Mouse (Mus musculus): ENCODE measurements around the gene Agbl5.

Agbl5 gene

DNA sequence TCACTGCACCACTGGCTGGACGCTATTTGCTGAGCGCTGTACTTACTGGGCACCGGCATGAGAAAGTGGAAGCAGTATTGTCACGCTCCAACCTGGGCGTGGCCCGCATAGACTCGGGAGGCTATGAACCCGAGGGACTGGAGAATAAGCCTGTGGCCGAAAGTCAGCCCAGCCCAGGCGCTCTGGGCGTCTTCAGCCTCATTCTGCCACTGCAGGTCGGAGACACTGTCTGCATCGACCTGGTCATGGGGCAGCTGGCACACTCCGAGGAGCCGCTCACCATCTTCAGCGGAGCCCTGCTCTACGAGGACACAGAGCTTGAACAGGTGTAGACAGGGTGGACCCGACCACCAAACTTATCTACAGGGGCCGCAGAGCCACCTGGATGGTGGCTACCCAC, 32.1 kb downstream of the Agbl5 start:
- WGBS = 65% methylated on average over 19 of the region's 19 CpGs

GRCm38 (mm10) chr5:30921256-30922033, 33.0 kb downstream of the Agbl5 start, which contains the start of gene Khk:
Gene Khk (plus strand): TSS chr5:30921431.
- WGBS = 1% methylated on average over 39 of the region's 40 CpGs

DNA sequence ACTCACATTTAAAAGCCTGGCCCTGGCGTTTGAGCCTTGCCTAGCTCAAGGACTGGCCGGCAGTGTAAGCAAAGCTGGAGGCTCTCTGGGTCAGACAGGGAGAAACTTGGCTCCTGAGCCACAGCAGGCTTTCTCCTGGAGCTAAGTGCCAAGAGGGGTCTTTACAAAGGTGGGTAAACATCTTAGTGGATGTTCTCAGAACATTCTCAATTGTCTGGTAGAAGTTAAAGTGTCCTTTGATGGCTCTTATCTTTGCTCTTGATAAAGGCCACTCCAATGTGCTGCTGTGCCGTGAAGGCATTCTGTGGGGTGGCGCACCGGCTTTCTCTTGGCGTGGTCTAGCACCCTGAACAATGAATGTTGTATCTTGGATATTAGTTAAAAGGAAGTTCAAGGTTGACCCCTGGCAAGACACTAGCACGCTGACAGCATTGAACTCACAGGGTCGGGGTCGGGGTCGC, 34.1 kb downstream of the Agbl5 start:
- WGBS = 82% methylated on average over 10 of the region's 10 CpGs

DNA sequence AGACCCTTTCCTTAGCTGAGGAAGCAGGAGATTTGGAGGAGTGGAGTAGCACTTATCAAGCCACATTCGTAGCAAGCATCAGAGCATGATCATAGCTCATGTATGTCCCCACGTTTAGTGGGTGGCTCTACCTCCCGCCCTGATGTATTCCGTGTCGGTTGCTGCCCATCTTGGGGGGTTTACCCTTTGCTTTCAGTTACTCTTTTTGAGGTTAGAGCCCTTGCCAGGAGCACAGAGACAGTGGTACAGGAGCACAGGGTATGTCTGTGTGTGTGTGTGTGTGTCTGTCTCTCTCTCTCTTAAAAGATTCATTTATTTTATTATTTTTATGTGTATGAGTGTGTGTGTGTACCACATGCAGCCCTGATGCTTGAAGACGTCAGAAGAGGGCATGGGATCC, 34.6 kb downstream of the Agbl5 start:
- WGBS = 92% methylated on average over 6 of the region's 6 CpGs

GRCm38 (mm10) chr5:30924614-30925013, 36.1 kb downstream of the Agbl5 start:
- WGBS = 88% methylated on average over 8 of the region's 8 CpGs

GRCm38 (mm10) chr5:30925217-30925616, 36.7 kb downstream of the Agbl5 start:
- 90% methylated on average over 5 of the region's 5 CpGs for WGBS

- WGBS = 76% methylated on average over 2 of the region's 2 CpGs
Observed at GRCm38 (mm10) chr5:30926073-30926472, 37.6 kb downstream of the Agbl5 start.

- 42% methylated on average over 7 of the region's 7 CpGs for WGBS
Observed at GRCm38 (mm10) chr5:30927945-30928529, 39.5 kb downstream of the Agbl5 start.

DNA sequence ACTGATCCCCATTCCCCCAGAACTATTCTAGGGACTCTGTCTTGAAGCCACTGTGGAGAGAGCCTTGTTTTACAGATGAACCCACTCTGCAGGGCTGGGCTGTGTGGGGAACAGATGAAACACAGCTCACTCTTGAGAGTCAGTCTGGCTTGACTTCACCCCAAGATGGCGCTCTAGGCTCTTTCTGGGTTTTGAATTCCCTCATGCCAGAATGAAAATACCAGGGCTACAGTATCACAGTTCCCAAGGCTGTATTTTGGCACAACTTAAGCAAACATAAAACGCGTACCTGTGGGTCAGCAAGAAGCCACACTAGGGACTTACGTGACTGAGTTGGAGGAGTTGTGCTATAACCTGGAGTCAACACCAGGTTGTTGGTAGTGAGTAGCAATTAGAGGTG, 41.6 kb downstream of the Agbl5 start:
- 23% methylated on average over 4 of the region's 4 CpGs for WGBS

DNA sequence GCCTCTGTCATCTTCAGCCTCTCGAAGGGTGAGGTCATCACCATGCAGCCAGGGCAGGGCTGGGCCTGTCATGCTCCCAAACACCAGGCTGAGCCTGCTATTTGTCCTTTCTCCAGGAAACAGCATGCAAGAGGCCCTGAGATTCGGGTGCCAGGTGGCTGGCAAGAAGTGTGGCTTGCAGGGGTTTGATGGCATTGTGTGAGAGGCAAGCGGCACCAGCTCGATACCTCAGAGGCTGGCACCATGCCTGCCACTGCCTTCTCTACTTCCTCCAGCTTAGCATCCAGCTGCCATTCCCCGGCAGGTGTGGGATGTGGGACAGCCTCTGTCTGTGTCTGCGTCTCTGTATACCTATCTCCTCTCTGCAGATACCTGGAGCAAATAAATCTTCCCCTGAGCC, 42.4 kb downstream of the Agbl5 start:
- WGBS = 49% methylated on average over 6 of the region's 6 CpGs

- 61% methylated on average over 4 of the region's 4 CpGs for WGBS
Observed at GRCm38 (mm10) chr5:30931378-30931777, 42.9 kb downstream of the Agbl5 start.

GRCm38 (mm10) chr5:30933705-30934104, 45.2 kb downstream of the Agbl5 start:
- WGBS = 86% methylated on average over 5 of the region's 5 CpGs

DNA sequence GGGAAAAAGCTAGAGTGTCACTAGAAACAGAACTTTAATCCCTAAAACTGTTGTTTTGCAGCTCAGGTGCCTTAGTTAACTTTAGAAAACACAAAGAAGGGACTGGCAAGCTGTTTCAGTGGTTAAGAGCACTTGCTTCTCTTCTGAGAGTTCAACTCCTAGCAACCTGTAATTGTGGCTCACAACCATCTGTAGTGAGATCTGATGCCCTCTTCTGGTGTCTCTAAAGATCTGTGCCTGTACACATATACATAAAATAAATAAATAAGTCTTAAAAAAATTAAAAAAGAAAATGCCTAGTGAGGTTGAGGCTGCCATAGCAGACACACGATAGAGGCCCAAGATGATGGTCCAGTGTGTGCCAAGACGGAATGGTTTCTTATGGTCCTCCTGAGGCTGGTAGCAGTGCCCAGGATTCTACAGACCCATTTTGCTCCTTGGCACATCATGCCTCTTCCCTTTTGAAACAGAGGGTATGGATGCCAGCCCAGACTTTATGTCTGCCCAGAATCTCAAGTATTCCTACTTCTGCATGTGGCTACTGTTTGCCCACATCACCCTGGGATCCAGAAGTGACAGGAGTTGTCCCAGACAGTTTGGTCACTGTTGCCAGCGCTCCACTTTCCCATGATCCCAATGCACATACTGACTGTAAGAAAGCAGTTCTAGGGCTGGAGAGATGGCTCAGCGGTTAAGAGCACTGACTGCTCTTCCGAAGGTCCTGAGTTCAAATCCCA, 46.4 kb downstream of the Agbl5 start:
- WGBS = 70% methylated on average over 5 of the region's 5 CpGs

- 98% methylated on average over 2 of the region's 2 CpGs for WGBS
Observed at GRCm38 (mm10) chr5:30943004-30943403, 54.5 kb downstream of the Agbl5 start.

DNA sequence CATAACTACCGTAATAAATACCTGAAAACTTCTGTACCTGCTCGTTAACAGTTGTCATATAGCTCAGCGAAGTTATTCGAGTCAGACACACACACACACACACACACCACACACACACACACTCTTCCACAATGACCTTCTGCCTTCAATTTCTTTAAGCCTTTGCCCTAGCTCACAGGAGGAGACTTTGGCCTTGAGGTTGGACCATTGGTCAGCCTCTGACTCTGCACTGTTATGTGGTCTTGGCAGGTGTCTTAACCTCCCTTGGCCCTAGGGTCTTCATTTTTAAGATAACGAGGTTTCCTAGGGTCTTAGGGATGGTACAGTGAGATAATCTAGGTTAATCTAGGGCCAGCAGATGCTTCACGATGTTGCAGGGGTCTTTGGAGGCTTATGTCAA, 55.9 kb downstream of the Agbl5 start:
- 85% methylated on average over 6 of the region's 6 CpGs for WGBS

GRCm38 (mm10) chr5:30944956-30945781, 56.7 kb downstream of the Agbl5 start, which contains the start of gene Cgref1:
Gene Cgref1 (minus strand): TSS chr5:30945591.
- WGBS = 6% methylated on average over 44 of the region's 44 CpGs

GRCm38 (mm10) chr5:30948620-30949019, 60.1 kb downstream of the Agbl5 start:
- WGBS = 63% methylated on average over 5 of the region's 5 CpGs

DNA sequence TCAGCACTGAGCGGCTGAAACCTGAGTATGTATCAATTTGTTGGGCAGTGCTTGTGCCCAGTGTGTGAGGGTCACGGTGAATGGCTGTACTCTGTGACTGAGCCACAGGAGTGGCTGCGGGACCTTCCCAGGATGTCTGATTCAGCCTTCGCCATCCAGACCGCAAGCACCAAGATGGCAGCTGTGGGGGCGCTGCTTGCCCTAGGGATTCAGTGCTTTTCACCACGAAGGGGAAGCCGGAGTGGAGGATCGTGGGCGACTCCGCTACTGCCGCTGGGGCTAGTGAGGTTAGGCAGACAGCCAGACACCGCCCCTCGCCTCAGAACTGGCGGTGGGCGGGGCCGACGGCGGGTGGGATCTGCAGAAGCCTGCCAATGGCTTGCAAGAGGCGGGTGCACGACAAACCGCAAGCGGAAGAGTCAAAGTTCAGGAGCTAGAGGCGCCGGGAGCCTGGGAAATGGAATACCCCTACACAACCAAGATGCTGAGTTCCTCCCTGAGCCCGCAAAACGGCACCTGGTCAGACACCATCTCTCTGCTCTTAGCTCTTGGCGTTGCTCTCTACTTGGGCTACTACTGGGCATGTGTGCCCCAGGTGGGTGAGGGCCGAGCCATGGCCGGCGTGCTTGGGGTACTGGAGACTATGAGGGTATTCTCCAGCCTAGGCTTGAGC, 61.3 kb downstream of the Agbl5 start:
- under 1% methylated on average over 31 of the region's 31 CpGs for WGBS

DNA sequence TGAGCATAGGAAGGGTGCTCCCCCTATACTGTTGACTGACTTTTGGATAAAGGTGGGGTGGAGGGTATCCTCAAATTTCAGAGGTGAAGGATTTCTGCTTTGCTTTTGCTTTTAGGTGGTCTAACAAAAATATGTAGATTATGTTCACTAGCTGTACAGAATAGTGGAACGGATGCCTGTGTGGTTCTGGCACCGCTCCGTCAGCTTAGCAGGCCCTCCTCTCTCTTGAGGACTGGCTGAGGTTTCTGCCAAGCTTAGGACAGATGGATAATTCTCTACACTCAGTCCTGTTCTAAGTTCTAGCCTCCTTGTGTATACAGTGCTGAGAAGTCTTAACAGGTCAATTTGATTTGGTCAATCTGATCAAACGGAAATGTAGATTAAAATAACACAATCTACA, 62.0 kb downstream of the Agbl5 start:
- WGBS = 21% methylated on average over 4 of the region's 4 CpGs

DNA sequence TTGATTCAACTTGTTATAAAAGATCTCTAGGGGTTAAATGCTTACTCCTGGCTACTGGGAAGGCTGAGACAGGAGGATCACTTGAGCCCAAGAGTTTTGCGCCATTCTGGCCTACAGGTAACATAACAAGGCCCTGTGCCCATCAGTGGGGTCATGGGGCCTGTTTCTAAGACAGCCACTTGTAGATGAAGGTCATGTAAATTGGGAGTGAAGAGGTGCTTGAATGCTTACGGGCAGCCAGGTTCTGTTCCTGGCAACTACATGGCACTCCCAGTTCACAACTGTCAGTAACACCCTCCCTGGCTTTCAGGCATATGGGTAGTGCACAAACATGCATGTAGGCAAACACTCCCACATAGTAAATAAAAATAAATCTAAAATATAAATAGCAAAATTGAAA, 62.4 kb downstream of the Agbl5 start:
- WGBS = 65% methylated on average over 2 of the region's 2 CpGs

DNA sequence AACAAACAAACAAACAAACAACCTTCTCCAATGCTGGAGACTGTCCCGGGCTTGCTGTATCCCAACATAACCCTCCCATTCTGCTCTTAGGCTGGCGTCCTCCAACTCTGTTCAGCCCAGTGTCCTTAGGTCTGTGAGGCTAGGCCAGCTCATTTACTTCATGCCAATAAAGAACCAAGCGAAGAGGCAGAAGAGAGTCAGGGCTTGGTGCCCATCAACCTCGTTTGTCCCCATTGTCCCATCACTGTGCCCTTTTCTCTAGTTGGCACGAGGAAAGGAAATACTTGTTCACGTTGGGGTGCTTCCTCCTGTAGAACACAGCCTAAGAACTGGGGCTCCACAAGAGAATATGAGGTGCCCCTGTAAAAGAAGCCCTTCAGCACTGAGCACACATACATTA, 63.2 kb downstream of the Agbl5 start:
- WGBS = 41% methylated on average over 6 of the region's 6 CpGs

Measured in cerebral cortex, adult 2 months (tissue).